Mouse (Mus musculus) bone marrow macrophage, adult 2 months (primary cell): ENCODE measurements around the gene Map3k21. TPM values are rescaled to one million over a fixed set of nuclear protein-coding genes. Genes with fewer than 3 reads are reported as not detected.

Experiments
- H3K27ac ChIP-seq: 2 replicates; pipeline ENCODE4 v1.5.1; 2012; ENCODE audit warnings: low read depth, low read length; ENCODE audit not compliant: insufficient read depth
- H3K4me1 ChIP-seq: 2 replicates; pipeline ENCODE4 v1.6.1; 2012; ENCODE audit warnings: low read length; ENCODE audit not compliant: control insufficient read depth, insufficient read depth
- H3K4me3 ChIP-seq: 2 replicates; pipeline ENCODE4 v1.5.1; 2012; ENCODE audit warnings: mild to moderate bottlenecking, low read length, moderate library complexity; ENCODE audit not compliant: insufficient read depth
- CTCF ChIP-seq: IDR thresholded peaks from 2 replicates; pipeline ENCODE4 v1.5.1; 2012; ENCODE audit warnings: low read depth, mild to moderate bottlenecking, low read length, moderate library complexity
- POLR2A ChIP-seq: IDR thresholded peaks from 2 replicates; pipeline ENCODE4 v1.6.1; 2012; ENCODE audit warnings: mild to moderate bottlenecking, low read depth, low read length, borderline replicate concordance
- polyA plus RNA-seq: library from polyadenylated mRNA; stranded (reverse); fragments of >200 nt; gene quantifications from 2 replicates; pipeline ENCODE4 v1.2.4, GENCODE M21; 2012; ENCODE audit not compliant: missing spikeins, insufficient read depth, insufficient read length

Gene Map3k21
- polyA plus RNA-seq, 1 experiment: not detected

DNA sequence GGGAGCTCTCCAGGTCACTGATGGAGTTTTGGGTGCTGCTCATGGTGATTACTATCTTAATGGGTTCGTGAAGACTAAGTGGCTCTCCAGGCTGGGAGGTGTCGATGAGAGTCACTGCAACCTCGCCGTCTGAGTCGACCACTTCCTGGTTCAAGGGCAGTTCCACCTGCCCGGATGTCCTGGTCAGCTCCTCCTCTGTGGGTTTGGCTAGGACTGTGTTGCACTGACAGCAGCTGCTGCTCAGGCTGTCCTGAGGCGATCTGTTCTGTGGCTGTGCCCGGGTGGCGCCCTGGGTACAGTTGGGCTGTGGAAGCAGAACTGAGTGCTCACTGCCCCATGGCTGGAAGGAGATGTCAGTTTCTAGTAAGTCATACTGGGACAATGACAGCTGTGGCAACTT, 22.7 kb upstream of the Map3k21 start:
- no peaks in the 10 kb centered on the region for H3K4me1 ChIP-seq
- no peak overlapping the region for H3K4me3 ChIP-seq
- no peak overlapping the region for H3K27ac ChIP-seq
- no peak for TF ChIP-seq POLR2A
- no peak for TF ChIP-seq CTCF

DNA sequence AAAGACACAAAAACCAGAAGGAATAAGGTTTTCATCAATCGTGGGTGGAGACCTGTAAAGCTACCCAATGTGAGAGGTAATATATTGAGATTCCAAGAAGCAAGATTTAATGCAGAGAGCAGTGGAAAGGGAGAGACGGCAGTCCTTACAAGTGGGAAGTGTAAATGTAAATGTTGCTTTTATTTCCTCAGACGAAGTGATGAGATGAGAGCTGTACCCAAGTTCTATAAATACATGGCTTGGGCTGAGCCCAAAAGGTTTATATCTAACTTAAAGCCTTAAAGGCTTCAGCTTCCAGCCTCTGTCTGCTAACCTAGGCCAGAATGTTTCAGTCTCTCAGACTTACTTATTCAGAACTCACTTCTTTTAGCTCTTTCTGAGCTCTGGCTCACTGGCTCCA, 20.3 kb upstream of the Map3k21 start:
- H3K27ac ChIP-seq: no peak overlapping the region
- TF ChIP-seq POLR2A (no peak), CTCF (no peak)
- no peak overlapping the region for H3K4me3 ChIP-seq
- no peaks in the 10 kb centered on the region for H3K4me1 ChIP-seq

DNA sequence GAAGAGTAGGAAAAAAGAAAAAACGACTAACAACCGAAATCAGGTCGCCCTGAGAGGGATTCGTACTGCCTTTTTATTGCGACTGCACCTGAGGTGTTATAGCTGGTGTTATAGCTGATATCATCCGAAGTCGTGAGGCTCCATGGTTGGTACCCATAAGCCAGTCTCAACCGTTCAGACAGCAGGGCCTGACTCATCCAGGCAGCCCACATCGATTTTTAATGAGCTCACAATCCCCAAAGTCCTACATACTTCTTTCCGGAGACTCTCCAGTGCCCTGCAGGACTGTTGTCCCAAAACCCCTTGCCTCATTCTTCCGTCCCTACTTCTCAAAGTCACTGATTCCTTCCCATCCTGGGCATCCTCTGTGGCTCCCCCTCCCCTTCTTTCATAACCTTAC, 12.9 kb upstream of the Map3k21 start:
- TF ChIP-seq POLR2A: no peak
- TF ChIP-seq CTCF: no peak
- no peaks in the 10 kb centered on the region for H3K4me1 ChIP-seq
- no peak overlapping the region for H3K27ac ChIP-seq
- no peak overlapping the region for H3K4me3 ChIP-seq

GRCm38 (mm10) chr8:125897868-125898788, 12.1 kb upstream of the Map3k21 start, which contains the start of gene Pcnx2:
TSS of gene Pcnx2 (minus strand) at chr8:125898317.
- TF ChIP-seq POLR2A (no peak), CTCF (no peak)
- Histone ChIP-seq H3K4me3 (no peak within 1 kb of the TSS), H3K4me1 (no peaks in the 10 kb centered on the region), H3K27ac (no peak within 1 kb of the TSS)

DNA sequence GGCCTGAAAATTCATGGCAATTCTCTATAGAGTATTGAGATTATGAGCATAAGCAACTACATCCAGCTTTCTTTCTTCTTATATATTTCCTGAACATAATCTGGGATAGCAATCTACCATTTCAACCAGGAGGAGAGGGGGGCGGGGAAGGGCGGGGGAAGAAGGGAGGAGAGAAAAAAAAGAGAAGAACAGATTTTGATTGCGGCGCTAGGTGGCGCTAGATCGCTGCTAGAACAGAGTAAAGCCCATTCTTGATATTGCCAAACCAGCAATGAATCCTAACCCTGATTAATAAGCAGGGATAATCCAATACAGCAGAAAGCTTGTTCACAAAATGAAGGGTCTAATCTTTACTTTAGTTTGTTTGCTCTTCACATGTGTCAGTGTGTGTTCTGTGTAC, 11.4 kb upstream of the Map3k21 start:
- no peak overlapping the region for H3K27ac ChIP-seq
- H3K4me3 ChIP-seq: no peak overlapping the region
- TF ChIP-seq CTCF: peak; percentile 66
- TF ChIP-seq POLR2A: no peak
- no peaks in the 10 kb centered on the region for H3K4me1 ChIP-seq

GRCm38 (mm10) chr8:125901167-125901566, 9.1 kb upstream of the Map3k21 start:
- Histone ChIP-seq H3K4me1 (no peaks in the 10 kb centered on the region), H3K27ac (no peak overlapping the region), H3K4me3 (no peak overlapping the region)
- no peak for TF ChIP-seq CTCF
- no peak for TF ChIP-seq POLR2A

- Histone ChIP-seq H3K4me1 (no peaks in the 10 kb centered on the region), H3K4me3 (no peak overlapping the region), H3K27ac (no peak overlapping the region)
- TF ChIP-seq POLR2A (no peak), CTCF (no peak)
These were observed 7.7 kb upstream of the Map3k21 start for GRCm38 (mm10) chr8:125902521-125902920.

- Histone ChIP-seq H3K4me3 (no peak overlapping the region), H3K4me1 (no peaks in the 10 kb centered on the region), H3K27ac (no peak overlapping the region)
- TF ChIP-seq CTCF (no peak), POLR2A (no peak)
These were observed 4.9 kb upstream of the Map3k21 start for GRCm38 (mm10) chr8:125905341-125905740.

GRCm38 (mm10) chr8:125907311-125907710, 2.9 kb upstream of the Map3k21 start:
- TF ChIP-seq CTCF (no peak), POLR2A (no peak)
- H3K27ac ChIP-seq: no peak overlapping the region
- no peaks in the 10 kb centered on the region for H3K4me1 ChIP-seq
- no peak overlapping the region for H3K4me3 ChIP-seq

GRCm38 (mm10) chr8:125909661-125910364, 437 bp upstream of the Map3k21 start:
- no peak; the same call in 1 of the 2 replicates for TF ChIP-seq POLR2A
- TF ChIP-seq CTCF: no peak
- Histone ChIP-seq H3K4me3 (peak overlapping the region; percentile 53), H3K27ac (no peak overlapping the region), H3K4me1 (no peaks in the 10 kb centered on the region)
